24 mouse cellular contexts compared by ENCODE assay signal in the genomic region with DNA sequence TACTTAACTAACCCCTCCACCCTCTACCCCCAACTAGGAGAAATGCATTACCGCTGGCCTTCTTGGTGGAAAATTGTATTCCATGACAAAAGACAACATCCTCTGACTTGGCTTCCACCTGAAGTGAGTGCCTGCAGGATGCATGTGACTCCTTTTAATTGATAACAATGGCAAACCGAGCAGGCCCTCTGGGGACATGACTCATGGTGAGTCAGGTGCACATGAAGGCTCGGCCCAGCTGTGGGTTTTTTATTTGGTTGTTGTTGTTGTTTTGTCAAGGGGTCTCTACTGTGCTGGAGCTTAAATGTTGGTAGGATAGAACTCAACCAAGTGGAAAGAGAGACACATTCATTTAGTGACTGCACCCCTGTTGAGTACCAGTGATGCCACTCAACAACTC.
DNase-seq lines count a peak whose midpoint lies in the region.
"Had no signal": no experiment of that assay in that cellular context is flagged by ENCODE, and none has a peak within 500 bp of the region (broad histone marks: within the 10 kb centered on the region; RNA-seq: fewer than 3 reads in every experiment).

No protein-coding gene starts in this region.

- no peaks in the 10 kb centered on the region for H3K36me3 ChIP-seq in splenic B cell, adult 2 months (ENCODE audit: control insufficient read depth, insufficient read depth, low read length, poor library complexity, severe bottlenecking)
- H3K36me3 ChIP-seq: embryonic facial prominence, embryonic 12.5 days; hindbrain, embryonic 15.5 days; midbrain, embryonic 10.5 days; neural tube, embryonic 15.5 days; stomach, embryonic 15.5 days had no signal

- H3K27me3 ChIP-seq in splenic B cell, adult 2 months (ENCODE audit: control insufficient read depth, insufficient read depth, low read length, poor library complexity, severe bottlenecking) = no peaks in the 10 kb centered on the region
- H3K27me3 ChIP-seq: embryonic facial prominence, embryonic 12.5 days; forebrain, embryonic 13.5 days; hindbrain, embryonic 15.5 days; neural tube, embryonic 15.5 days; stomach, embryonic 15.5 days had no signal

- peak; percentile 13 to 47 for DNase-seq in adrenal gland, postnatal 36 days
- DNase-seq in adrenal gland, adult 18-20 months (ENCODE audit: low spot score in 2 of 2) = no peak
- peak; percentile 68 for DNase-seq in A20 (ENCODE audit: low read depth, low spot score)
- DNase-seq in Muller cell, postnatal 12 days (ENCODE audit: inconsistent ontology term) = peak; percentile 6
- peak; percentile 53 for DNase-seq in splenic B cell, adult 2 months (ENCODE audit: low read depth, low spot score)
- no peak for DNase-seq in thymus, postnatal 4 days
- no peak for DNase-seq in layer of hippocampus, adult 8-10 months (ENCODE audit: low spot score in 2 of 2)
- DNase-seq in layer of hippocampus, adult 11-12 months (ENCODE audit: low spot score) = no peak
- DNase-seq: cerebellum, adult 18-20 months; cerebellum, postnatal 25 days; gastrocnemius, postnatal 14 days; kidney, adult 2 months; kidney, postnatal 10 days; liver, postnatal 0 days; right cerebral cortex, adult 18-20 months; right cerebral cortex, postnatal 4 days; thymus, adult 18-20 months; thymus, postnatal 36 days had no signal

Comparison
In these comparisons a context has a peak if more than half of its experiments do, and no peak if none do; other contexts are left out.
1. DNase-seq: peak in adrenal gland, postnatal 36 days (2 of 2), A20 (single experiment), Muller cell, postnatal 12 days (single experiment) and splenic B cell, adult 2 months (single experiment); none in adrenal gland, adult 18-20 months (0 of 2), thymus, postnatal 4 days (single experiment), layer of hippocampus, adult 8-10 months (0 of 2) and layer of hippocampus, adult 11-12 months (single experiment).